Mouse (Mus musculus): Measurements from ENCODE around the gene Xlr5a. TPM values are rescaled to one million over a fixed set of nuclear protein-coding genes. Genes with fewer than 3 reads are reported as not detected.
"Not testable (repeated sequence)": the region's sequence is repeated elsewhere in the genome, so short reads cannot be mapped to it uniquely, and the experiment has no call there.

Gene Xlr5a
- total RNA-seq, 4 experiments from 2014 or later, result 0.33 TPM; not detected in 3

DNA sequence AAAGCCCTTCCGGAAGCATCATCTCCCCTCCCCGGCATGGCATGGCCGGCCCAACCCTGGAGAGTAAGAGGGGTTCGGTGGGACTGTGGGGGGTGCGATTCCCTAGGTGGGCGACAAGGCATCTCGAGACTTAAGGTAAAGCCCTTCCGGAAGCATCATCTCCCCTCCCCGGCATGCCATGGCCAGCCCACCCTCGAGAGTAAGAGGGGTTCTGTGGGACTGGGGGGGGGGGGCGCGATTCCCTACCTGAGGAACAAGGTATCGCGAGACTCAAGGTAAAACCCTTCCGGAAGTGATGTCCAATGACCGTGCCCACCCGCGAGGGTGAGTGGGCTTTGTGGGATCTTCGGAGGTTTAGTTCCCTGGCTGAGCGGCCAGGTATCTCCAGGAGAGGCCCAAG is 144.3 kb downstream of the Xlr5a start, which contains the start of gene Xlr5b:
Gene Xlr5b (plus strand): TSS at position 301 of the 400 bp plus-strand sequence.
- not testable (repeated sequence) for DNase-seq (ENCODE audit: low spot score in 2 of 2)

DNA sequence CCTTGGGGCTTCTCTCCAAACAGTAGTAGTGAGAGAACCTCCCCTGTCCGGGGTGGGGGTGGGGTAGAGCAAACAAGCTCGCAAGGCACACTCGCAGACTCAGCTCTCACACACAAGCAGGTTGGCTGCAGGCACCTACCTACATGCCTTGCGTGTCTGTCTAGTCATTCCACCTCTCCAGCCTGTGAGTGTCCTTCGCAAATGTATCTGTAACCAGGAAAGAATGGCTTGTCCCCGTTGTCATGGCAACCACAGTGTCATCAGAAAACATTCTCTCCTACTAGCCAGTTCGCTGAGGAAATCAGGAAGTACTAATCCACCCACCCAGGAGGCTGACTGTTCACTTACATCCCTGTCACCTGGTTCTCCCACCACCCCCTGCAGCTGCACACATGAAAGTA is 149.6 kb downstream of the Xlr5a start:
- not testable (repeated sequence) for DNase-seq (ENCODE audit: low spot score in 2 of 2)

DNA sequence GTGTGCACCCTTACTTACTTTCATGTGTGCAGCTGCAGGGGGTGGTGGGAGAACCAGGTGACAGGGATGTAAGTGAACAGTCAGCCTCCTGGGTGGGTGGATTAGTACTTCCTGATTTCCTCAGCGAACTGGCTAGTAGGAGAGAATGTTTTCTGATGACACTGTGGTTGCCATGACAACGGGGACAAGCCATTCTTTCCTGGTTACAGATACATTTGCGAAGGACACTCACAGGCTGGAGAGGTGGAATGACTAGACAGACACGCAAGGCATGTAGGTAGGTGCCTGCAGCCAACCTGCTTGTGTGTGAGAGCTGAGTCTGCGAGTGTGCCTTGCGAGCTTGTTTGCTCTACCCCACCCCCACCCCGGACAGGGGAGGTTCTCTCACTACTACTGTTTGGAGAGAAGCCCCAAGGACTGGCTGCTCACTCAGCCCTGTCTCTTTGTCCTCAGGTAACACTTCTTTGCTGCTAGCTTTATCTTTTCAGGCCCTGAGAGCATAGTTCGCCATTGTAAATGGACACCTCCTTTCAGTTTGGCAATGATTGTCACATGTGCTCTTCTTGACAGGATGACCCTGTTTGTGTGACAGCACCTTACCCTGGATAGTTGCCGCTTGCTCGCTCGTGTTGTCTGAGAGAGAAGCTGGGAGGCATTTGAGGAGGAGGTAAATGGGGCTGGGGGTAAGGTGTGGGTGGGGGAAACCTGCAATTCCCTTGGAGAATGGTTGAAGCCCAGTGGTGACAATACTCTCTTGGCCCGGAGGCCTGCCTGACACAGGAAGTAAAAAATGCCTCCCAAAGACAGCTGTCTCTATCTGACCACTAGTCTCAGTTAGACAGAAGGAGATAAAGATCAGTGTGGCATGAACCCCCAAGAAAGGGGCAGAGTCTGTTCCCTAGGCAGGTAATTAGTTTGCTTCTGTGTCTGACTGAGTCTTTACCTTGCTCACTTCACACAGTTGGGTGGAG is 169.6 kb downstream of the Xlr5a start:
- not testable (repeated sequence) for DNase-seq (ENCODE audit: low spot score in 2 of 2)

DNA sequence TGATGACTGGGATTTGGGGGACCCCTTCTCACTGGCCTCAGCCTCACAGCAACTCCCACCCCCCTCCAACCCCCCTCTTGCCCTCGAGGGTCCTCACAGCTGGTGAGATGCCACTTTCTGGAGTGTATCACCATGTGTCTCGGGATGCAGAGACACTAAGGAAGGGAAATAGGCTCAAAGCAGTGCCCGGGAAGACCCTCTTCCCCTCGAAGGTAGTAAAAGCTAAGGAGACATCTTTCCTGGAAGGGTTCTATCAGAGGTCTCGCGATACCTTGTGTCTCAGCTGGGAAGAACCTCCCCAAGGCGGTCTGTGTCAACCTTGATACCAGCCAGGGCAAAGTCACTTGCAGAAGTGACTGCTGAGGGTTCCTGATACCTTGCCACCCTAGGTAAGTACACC is 176.0 kb downstream of the Xlr5a start, which contains the start of gene Gm14685:
Gene Gm14685 (plus strand): TSS at position 301 of the 400 bp plus-strand sequence.
- DNase-seq (ENCODE audit: low spot score in 2 of 2), result not testable (repeated sequence)

DNA sequence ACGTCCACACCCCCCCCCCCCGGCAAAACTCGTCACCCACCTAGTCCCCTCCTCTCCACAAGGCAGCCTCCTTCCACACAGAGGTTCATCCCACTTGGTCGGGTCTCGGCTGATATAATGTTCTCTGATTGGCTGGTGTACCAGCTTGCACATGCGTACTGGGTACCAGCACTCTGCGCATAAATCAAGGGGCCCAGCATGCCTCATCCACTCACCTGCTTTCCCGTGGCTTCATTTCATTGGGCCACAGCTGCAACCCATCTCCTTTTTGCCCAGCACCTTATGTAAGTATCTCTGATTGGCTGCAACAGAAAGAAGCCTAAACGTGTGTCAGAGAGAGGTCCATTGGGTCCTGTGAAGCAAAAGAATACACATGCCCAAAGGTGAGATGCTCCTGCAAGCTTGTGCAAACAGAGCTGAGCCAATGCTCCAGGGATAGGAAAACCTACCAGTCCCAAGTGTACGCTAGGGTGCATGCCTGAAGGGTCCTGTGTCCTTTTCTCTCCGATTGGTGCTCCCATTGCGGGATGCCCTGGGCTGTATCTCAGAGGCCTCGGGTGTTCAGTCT is 195.8 kb downstream of the Xlr5a start, which contains the start of gene Xlr3a:
Gene Xlr3a (minus strand): TSS at position 155 of the 568 bp plus-strand sequence.
- DNase-seq (ENCODE audit: low spot score in 2 of 2), result not testable (repeated sequence)

DNA sequence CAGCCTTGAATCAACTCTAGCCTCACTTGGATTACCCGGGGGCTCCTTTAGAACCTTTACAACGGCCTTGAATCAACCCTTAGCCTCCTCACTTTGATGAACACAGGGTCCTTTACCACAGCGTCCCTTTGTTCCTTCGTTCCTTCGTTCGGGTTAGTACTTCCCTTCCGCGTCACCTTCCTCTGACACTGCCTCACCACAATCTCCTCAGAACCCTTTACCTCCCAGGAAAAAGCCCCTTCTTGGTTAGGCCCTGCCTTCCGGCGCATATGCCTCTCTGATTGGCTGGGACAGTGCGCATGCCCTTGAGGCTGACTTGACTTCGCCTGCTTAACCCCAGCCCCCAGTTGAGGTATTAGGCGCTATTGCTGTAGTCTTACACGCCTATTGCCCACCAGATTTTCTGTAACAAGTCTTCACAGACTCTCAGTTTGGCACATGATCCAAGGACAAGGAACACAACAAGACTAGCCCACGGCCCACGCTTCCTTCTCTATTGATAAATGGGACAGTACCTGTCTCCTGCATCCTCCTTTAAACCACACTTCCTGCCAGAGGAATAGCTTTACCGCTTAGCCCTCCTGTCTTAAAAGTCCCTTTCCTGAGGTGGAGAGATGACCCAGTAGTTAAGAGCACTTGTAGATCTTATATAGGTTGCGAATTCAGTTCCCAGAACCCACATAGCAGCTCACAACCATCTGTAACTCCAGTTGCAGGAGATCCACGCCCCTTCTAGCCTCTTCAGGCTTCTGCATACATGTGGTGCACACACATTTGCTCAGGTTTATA is 210.3 kb downstream of the Xlr5a start, which contains the start of gene Xlr4a:
Gene Xlr4a (minus strand): TSS at position 212 of the 789 bp plus-strand sequence.
- not testable (repeated sequence) for DNase-seq (ENCODE audit: low spot score in 2 of 2)

DNA sequence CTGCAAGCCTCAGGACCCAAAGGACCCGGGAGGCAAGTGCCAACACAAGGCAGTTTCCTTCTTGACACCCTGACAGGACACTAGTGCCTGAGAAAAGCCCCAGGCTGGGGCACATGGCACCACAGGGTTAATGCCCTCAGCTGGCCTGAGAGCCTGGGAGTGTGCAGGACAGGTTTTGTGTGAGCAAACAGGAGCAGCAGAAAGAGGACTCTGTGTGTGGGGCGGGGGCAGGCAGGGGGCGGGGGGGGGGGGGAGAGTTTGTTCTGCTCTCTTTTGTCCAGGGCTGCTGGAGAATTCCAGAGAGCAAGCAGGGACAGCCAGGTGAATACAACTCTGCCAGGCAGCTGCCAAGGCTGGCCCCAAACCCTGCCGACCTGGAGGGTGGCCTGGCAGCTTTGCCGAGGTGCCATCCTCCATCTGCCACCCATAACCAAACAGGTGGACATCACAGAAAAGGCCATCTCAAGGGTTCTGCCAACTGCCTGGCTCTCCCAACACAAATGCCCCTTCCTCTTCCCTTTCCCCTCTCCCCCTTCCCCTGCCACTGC is 225.9 kb downstream of the Xlr5a start:
- DNase-seq (ENCODE audit: low spot score in 2 of 2), result not testable (repeated sequence)

DNA sequence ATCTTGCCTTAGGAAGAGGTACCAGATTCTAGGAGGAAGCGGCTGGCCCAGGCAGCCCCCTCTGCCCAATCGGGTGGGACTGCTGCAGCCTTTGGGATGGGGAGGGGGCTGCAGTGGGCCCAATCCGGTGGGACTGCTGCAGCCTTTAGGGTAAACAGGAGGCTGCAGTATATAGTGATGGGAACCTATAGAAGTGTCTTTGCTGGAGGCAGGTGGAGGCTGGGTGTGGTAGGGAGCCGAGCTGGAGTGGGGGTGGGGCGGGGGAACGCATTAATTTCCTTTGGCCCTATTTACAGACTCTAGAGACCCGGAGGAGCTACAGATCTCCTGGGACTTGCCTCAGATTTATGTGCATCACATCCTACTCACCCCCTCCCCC is 228.4 kb downstream of the Xlr5a start, which contains the start of gene Pnma3:
Gene Pnma3 (plus strand): TSS at position 373 of the 379 bp plus-strand sequence.
- DNase-seq (ENCODE audit: low spot score in 2 of 2), result no peak

DNA sequence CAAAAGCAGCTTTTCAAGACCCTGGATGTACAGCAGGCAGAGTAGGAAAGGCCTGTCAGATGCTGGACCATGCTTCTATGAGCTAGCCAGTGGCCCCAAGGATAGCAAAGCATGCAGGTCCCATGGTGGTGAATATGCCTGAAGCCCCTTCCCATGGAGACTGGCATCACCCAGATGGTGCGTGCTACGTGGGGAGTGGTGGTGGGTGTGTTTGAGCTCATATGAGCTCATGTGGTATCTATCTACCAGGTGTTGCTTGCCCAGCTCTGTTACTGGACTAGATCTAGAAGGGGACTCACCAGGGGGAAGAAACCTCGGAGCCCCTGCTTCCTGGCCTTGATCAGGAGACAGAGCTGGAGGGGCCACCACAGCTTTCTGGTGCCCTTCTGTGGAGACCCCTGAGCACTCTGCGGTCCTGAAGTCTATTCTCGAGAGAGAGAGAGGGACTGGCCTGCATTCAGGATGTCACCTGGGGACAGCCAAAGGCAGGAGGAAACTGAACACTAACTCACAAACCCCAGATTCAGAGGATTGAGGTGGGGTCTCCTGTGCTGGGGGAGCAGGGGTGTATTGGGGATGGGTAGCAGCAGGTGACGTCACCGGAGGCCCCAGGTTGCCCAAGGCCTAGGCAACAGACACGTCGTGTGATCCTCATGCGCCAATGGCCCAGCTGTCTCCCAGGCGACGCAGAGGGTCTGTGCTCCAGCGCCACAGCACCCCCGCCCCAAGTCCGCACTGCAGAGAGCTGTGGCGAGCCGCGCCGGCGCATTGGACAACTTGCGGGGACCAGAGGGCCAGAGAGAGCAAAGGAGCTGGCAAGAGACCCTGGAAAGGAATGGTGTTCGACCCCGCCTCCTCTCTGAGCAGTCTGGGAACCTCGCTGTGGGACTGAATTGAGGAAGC is 229.0 kb downstream of the Xlr5a start:
- peak; percentile 5 to 33 for DNase-seq (ENCODE audit: low spot score in 2 of 2)

DNA sequence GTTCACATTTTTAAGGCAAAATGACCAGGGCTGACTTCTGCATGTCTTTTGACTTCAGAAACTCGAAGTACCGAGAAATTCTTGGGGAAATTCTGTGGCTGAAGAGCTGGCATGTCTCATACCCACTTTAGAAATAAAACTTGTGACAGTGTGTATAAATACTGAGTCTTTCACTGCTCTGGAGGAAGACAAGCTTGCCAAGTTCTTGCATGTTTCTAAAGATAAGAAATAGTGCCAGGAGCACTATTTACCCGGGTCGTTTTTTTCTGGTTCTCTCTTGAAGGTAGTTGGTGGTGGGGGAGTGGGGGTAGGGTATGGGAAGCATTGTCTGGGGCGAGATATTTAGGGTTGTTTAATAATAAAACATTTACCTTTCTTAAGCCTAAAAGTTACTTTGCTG is 230.5 kb downstream of the Xlr5a start:
- DNase-seq (ENCODE audit: low spot score in 2 of 2), result no peak

DNA sequence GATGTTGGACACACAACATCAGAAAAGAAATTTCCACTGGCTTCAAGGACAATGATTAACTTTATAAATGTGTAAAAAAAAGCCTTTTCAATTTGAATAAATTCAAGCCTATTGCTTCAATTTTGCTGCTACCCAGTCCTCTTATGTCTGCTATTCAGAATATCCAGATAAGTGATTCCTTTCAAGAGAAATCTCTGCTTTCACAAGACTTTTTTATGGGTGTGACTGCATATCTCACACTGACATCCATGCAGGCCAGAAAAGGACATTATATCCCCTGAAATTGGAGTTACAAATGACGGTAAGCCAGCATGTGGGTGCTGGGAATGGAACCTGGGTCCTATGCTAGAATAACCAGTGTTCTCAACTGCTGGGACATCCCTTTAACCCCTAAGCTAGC is 231.2 kb downstream of the Xlr5a start:
- no peak for DNase-seq (ENCODE audit: low spot score in 2 of 2)

Other genes starting within 250 kb of the Xlr5a start
- gene Pnma3, start 228.2 kb downstream of the Xlr5a start, total RNA-seq (2022), result 10 to 100 TPM; 15.9 to 21.3 (median 17.6) TPM
- 1 to 10 TPM in 1 of 4 experiments, under 1 TPM in 1, not detected in 2; 0.62 to 3.0 TPM for gene Xlr4a, start 210.5 kb downstream of the Xlr5a start, total RNA-seq (2022)
- gene Xlr3a, start 195.9 kb downstream of the Xlr5a start, total RNA-seq (2022), result 1 to 10 TPM in 3 of 4 experiments, under 1 TPM in 1; 0.65 to 6.2 (median 2.9) TPM
- under 1 TPM in 3 of 4 experiments, not detected in 1; 0.42 to 0.91 (median 0.91) TPM for gene Gm14685, start 175.9 kb downstream of the Xlr5a start, total RNA-seq (2022)
- gene Xlr5b, start 144.2 kb downstream of the Xlr5a start, total RNA-seq (2022), result not detected
- 1 to 10 TPM in 2 of 4 experiments, under 1 TPM in 2; 0.53 to 1.7 (median 0.81) TPM for gene DXBay18, start 143.5 kb downstream of the Xlr5a start, total RNA-seq (2022)
- not detected for gene Spin2d, start 116.0 kb downstream of the Xlr5a start, total RNA-seq (2022)
- 10 to 100 TPM in 1 of 4 experiments, 1 to 10 TPM in 2, under 1 TPM in 1; 0.65 to 13.8 (median 4.2) TPM for gene Xlr3b, start 100.8 kb downstream of the Xlr5a start, total RNA-seq (2022)
- 1 to 10 TPM in 2 of 4 experiments, not detected in 2; 1.4 to 2.1 TPM for gene Xlr4b, start 78.6 kb downstream of the Xlr5a start, total RNA-seq (2022)
- 10 to 100 TPM; 13.1 to 16.9 (median 14.0) TPM for gene F8a, start 64.7 kb downstream of the Xlr5a start, total RNA-seq (2022)
- gene Xlr4c, start 49.8 kb downstream of the Xlr5a start, total RNA-seq (2022), result under 1 TPM in 1 of 4 experiments, not detected in 3; 0.43 TPM
- not detected for gene Xlr3c, start 27.6 kb downstream of the Xlr5a start, total RNA-seq (2022)
- not detected for gene Xlr5c, start within 50 bp of the Xlr5a start, total RNA-seq (2022)
- not detected for gene Gm45015, start 43.9 kb upstream of the Xlr5a start, total RNA-seq (2022)
- 10 to 100 TPM; 18.0 to 20.4 (median 19.0) TPM for gene Zfp275, start 49.6 kb upstream of the Xlr5a start, total RNA-seq (2022)
- gene Gm18336, start 105.8 kb upstream of the Xlr5a start, total RNA-seq (2022), result under 1 TPM in 3 of 4 experiments, not detected in 1; 0.17 to 0.37 (median 0.30) TPM
- gene Zfp92, start 118.1 kb upstream of the Xlr5a start, total RNA-seq (2022), result 1 to 10 TPM; 1.9 to 2.9 (median 2.0) TPM
- not detected for gene Trex2, start 142.4 kb upstream of the Xlr5a start, total RNA-seq (2022)
- gene Haus7, start 166.1 kb upstream of the Xlr5a start, total RNA-seq (2022), result 10 to 100 TPM in 3 of 4 experiments, 1 to 10 TPM in 1; 7.9 to 13.2 (median 11.8) TPM
- gene Bgn, start 190.6 kb upstream of the Xlr5a start, total RNA-seq (2022), result 10 to 100 TPM; 18.7 to 23.5 (median 19.3) TPM
- gene Atp2b3, start 210.1 kb upstream of the Xlr5a start, total RNA-seq (2022), result 10 to 100 TPM; 91.0 to 100.0 (median 95.1) TPM